ENCODE assay signal across 27 mouse cellular contexts in the genomic region with DNA sequence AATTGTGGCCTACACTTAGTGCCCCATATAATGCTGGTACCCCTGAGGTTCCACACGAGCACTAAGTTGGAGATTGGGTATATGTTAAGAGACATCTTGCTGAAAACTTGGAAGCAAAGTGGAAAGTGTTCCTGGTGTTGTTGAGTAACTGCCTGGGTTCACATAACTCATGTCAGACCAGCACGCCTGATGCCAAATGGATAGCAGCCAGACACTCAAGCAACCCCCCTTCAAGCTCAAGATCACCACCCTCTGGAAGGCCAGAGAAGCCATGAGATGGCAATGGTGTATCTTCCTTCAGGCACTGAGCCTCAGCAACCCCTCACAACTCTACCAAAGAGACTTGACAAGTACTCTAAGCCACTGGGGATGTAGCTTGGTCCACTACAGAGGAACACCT. TPM values are rescaled to one million over a fixed set of nuclear protein-coding genes. Genes with fewer than 3 reads are reported as not detected.
DNase-seq lines count a peak whose midpoint lies in the region; TF ChIP-seq lines count a peak whose summit lies in the region.
"Had no signal": no experiment of that assay in that cellular context is flagged by ENCODE, and none has a peak within 500 bp of the region (broad histone marks: within the 10 kb centered on the region; RNA-seq: fewer than 3 reads in every experiment).

No protein-coding gene starts in this region.

- TF ChIP-seq CTCF in gastrocnemius, adult 2 months (IDR thresholded peaks at IDR 0.05): peak; percentile 7; the same call in 1 of the 2 replicates

- intact Hi-C loops in gastrocnemius, adult 2 months (cut with DNase I): loop anchor here (10.0 kb wide), 1 partner anchor 62 kb away; no protein-coding TSS in a partner anchor
- intact Hi-C loops in gastrocnemius, postnatal 14 days (cut with DNase I; ENCODE audit: low total_unique reads): loop anchor here (5.0 kb wide), 1 partner anchor 149 kb away; no protein-coding TSS in a partner anchor
- intact Hi-C loops in heart, postnatal 25 days (cut with DNase I): no loop called here

- H3K4me3 ChIP-seq in gastrocnemius, adult 2 months: no peak overlapping the region
- H3K4me3 ChIP-seq: embryonic facial prominence, embryonic 15.5 days; forebrain, embryonic 15.5 days; hindbrain, embryonic 13.5 days; limb, embryonic 13.5 days; liver, embryonic 12.5 days; lung, embryonic 15.5 days; midbrain, embryonic 15.5 days; neural tube, embryonic 12.5 days had no signal

- no peak overlapping the region for H3K27ac ChIP-seq in gastrocnemius, adult 2 months
- H3K27ac ChIP-seq: embryonic facial prominence, embryonic 15.5 days; forebrain, embryonic 15.5 days; hindbrain, embryonic 13.5 days; limb, embryonic 13.5 days; liver, embryonic 12.5 days; lung, embryonic 15.5 days; midbrain, embryonic 15.5 days; neural tube, embryonic 12.5 days had no signal

- no peak for DNase-seq in gastrocnemius, adult 2 months
- DNase-seq in gastrocnemius, postnatal 14 days: no peak
- DNase-seq in 3T3-L1 (ENCODE audit: low read depth, low spot score): peak; percentile 29
- DNase-seq in adrenal gland, adult 8-10 months: peak; percentile 67
- peak; percentile 8 for DNase-seq in lung, postnatal 14 days
- no peak for DNase-seq in right cerebral cortex, postnatal 4 days
- no peak for DNase-seq in heart, postnatal 25 days (ENCODE audit: low spot score)
- no peak for DNase-seq in cerebellum, adult 11-12 months
- DNase-seq: cerebellum, adult 2 months; cerebellum, postnatal 36 days; gastrocnemius, postnatal 25 days; heart, postnatal 36 days; kidney, adult 11 months; layer of hippocampus, adult 9-11 months; thymus, adult 18-20 months; thymus, postnatal 4 days had no signal

RNA-seq across cellular contexts. Expression of gene Gm8251, which starts 15.2 kb away (rescaled TPM):
- not detected for total RNA-seq in gastrocnemius, adult 2 months (2021)
- not detected for total RNA-seq in gastrocnemius, postnatal 14 days (2021)
- total RNA-seq in adrenal gland, adult 8-10 months (2022): under 1 TPM in 2 of 4 experiments, not detected in 2; 0.03 to 0.06 TPM
- total RNA-seq in heart, postnatal 25 days (2021): not detected
- total RNA-seq: gastrocnemius, postnatal 25 days; heart, adult 8-10 months; heart, postnatal 36 days; left cerebral cortex, adult 18-20 months; left cerebral cortex, postnatal 25 days had no signal

RNA-seq across cellular contexts. Expression of gene Mettl21c, which starts 26.7 kb away (rescaled TPM):
- 100 to 1,000 TPM in 1 of 2 experiments, 10 to 100 TPM in 1; 79.9 to 203 TPM for total RNA-seq in gastrocnemius, adult 2 months (2021)
- total RNA-seq in gastrocnemius, postnatal 14 days (2021): 10 to 100 TPM; 53.9 to 62.2 TPM
- total RNA-seq in adrenal gland, adult 8-10 months (2022): under 1 TPM in 1 of 4 experiments, not detected in 3; 0.55 TPM
- total RNA-seq in heart, postnatal 25 days (2021): not detected
- total RNA-seq: heart, adult 8-10 months; heart, postnatal 36 days; left cerebral cortex, adult 18-20 months; left cerebral cortex, postnatal 25 days had no signal

RNA-seq across cellular contexts. Expression of gene Tex30, which starts 55.7 kb away (rescaled TPM):
- total RNA-seq in gastrocnemius, adult 2 months (2021): 1 to 10 TPM; 4.9 to 6.1 TPM
- 1 to 10 TPM; 4.5 to 6.2 TPM for total RNA-seq in gastrocnemius, postnatal 14 days (2021)
- 10 to 100 TPM in 1 of 4 experiments, 1 to 10 TPM in 3; 8.2 to 12.6 (median 9.0) TPM for total RNA-seq in adrenal gland, adult 8-10 months (2022)
- 1 to 10 TPM; 5.3 to 8.0 TPM for total RNA-seq in heart, postnatal 25 days (2021)

Comparison
In these comparisons a context has a peak if more than half of its experiments do, and no peak if none do; other contexts are left out.
1. DNase-seq: peak in 3T3-L1 (single experiment), adrenal gland, adult 8-10 months (single experiment) and lung, postnatal 14 days (single experiment); none in gastrocnemius, adult 2 months (single experiment), gastrocnemius, postnatal 14 days (single experiment), right cerebral cortex, postnatal 4 days (single experiment), heart, postnatal 25 days (single experiment) and cerebellum, adult 11-12 months (single experiment).
2. RNA of gene Mettl21c, which starts 26.7 kb away (total RNA-seq): 79.9 to 203 TPM in gastrocnemius, adult 2 months and 53.9 to 62.2 TPM in gastrocnemius, postnatal 14 days; 0.55 TPM in adrenal gland, adult 8-10 months and not detected in heart, postnatal 25 days; every median in the first group is over 10 times any median in the second.